In genomic region chr16:94143325-94143724, GRCm38 (mm10) we compare ENCODE assay signal across 10 mouse cellular contexts. TPM values are rescaled to one million over a fixed set of nuclear protein-coding genes. Genes with fewer than 3 reads are reported as not detected.
DNase-seq lines count a peak whose midpoint lies in the region; ATAC-seq and TF ChIP-seq lines count a peak whose summit lies in the region.
"Had no signal": no experiment of that assay in that cellular context is flagged by ENCODE, and none has a peak within 500 bp of the region (broad histone marks: within the 10 kb centered on the region; RNA-seq: fewer than 3 reads in every experiment).

No protein-coding gene starts in this region.

- no peak overlapping the region for H3K9ac ChIP-seq in forebrain, embryonic 16.5 days (replicated peaks; ENCODE audit: low read depth, low read length)
- no peak overlapping the region for H3K9ac ChIP-seq in midbrain, embryonic 15.5 days
- H3K9ac ChIP-seq: limb, embryonic 15.5 days had no signal

- 4% methylated on average over 10 of the region's 10 CpGs for WGBS in forebrain, embryonic 16.5 days
- 29% methylated on average over 10 of the region's 10 CpGs for WGBS in midbrain, embryonic 15.5 days

- H3K4me2 ChIP-seq in forebrain, embryonic 16.5 days (ENCODE audit: low read length): peak overlapping the region; percentile 16
- no peak overlapping the region for H3K4me2 ChIP-seq in midbrain, embryonic 15.5 days
- H3K4me2 ChIP-seq: limb, embryonic 15.5 days had no signal

- peak; percentile 14 to 46 for DNase-seq in adrenal gland, postnatal 36 days
- DNase-seq in adrenal gland, adult 18-20 months (ENCODE audit: low spot score in 2 of 2): no peak
- DNase-seq in layer of hippocampus, adult 2 months (ENCODE audit: low spot score in 2 of 2): no peak
- no peak for DNase-seq in layer of hippocampus, postnatal 10 days (ENCODE audit: low spot score in 2 of 2)
- DNase-seq in left cerebral cortex, adult 11 months (ENCODE audit: low spot score): no peak
- DNase-seq in thymus, postnatal 14 days: no peak
- DNase-seq: cerebellum, adult 8-10 months had no signal

- H3K4me3 ChIP-seq in layer of hippocampus, adult 2 months: peak overlapping the region; percentile 7; the same call in 1 of the 2 replicates
- no peak overlapping the region for H3K4me3 ChIP-seq in forebrain, embryonic 16.5 days (replicated peaks; ENCODE audit: low read length)
- no peak overlapping the region for H3K4me3 ChIP-seq in midbrain, embryonic 15.5 days
- H3K4me3 ChIP-seq: limb, embryonic 15.5 days had no signal

- ATAC-seq in forebrain, embryonic 16.5 days: peak; percentile 72
- 0 out of 2 replicates have a peak, but pooled peaks have one; percentile 14 for ATAC-seq in midbrain, embryonic 15.5 days (replicated peaks)

- H3K36me3 ChIP-seq in forebrain, embryonic 16.5 days (ENCODE audit: control insufficient read depth, insufficient read depth): no peaks in the 10 kb centered on the region
- H3K36me3 ChIP-seq in midbrain, embryonic 15.5 days (replicated peaks): no peaks in the 10 kb centered on the region

- no peak for TF ChIP-seq CTCF in layer of hippocampus, adult 2 months (conservative IDR thresholded peaks at IDR 0.05)

- no peaks in the 10 kb centered on the region for H3K27me3 ChIP-seq in forebrain, embryonic 16.5 days (replicated peaks; ENCODE audit: control insufficient read depth, insufficient read depth, low read length)
- H3K27me3 ChIP-seq in midbrain, embryonic 15.5 days (replicated peaks): peaks cover 19% of the 10 kb centered on the region

- no peaks in the 10 kb centered on the region for H3K9me3 ChIP-seq in forebrain, embryonic 16.5 days (ENCODE audit: control insufficient read depth, low read length)
- H3K9me3 ChIP-seq in midbrain, embryonic 15.5 days: no peaks in the 10 kb centered on the region
- H3K9me3 ChIP-seq: limb, embryonic 15.5 days had no signal

- 0 out of 2 replicates have a peak overlapping the region, but pooled peaks have one; percentile 28 for H3K27ac ChIP-seq in layer of hippocampus, adult 2 months
- no peak overlapping the region for H3K27ac ChIP-seq in forebrain, embryonic 16.5 days (ENCODE audit: low read length)
- H3K27ac ChIP-seq in midbrain, embryonic 15.5 days: no peak overlapping the region
- H3K27ac ChIP-seq: limb, embryonic 15.5 days had no signal

- peaks cover 18% of the 10 kb centered on the region for H3K4me1 ChIP-seq in forebrain, embryonic 16.5 days (replicated peaks; ENCODE audit: control insufficient read depth, insufficient read depth, low read length)
- peaks cover 13% of the 10 kb centered on the region for H3K4me1 ChIP-seq in midbrain, embryonic 15.5 days

RNA-seq across cellular contexts. Expression of gene Sim2, which starts 58.6 kb away (rescaled TPM):
- not detected for total RNA-seq in adrenal gland, postnatal 36 days (2021)
- not detected for total RNA-seq in adrenal gland, adult 18-20 months (2021)
- total RNA-seq in layer of hippocampus, adult 2 months (2021): under 1 TPM; 0.28 to 0.64 TPM
- under 1 TPM; 0.09 to 0.65 TPM for total RNA-seq in layer of hippocampus, postnatal 10 days (2021)
- 0.06 TPM in 1 of 2 replicates, not detected in the other for polyA plus RNA-seq in forebrain, embryonic 16.5 days (2015; fragmentation: Nextera tagmentation; extraction: Ambion mirVana)
- 0.06 and 0.25 TPM in 2 replicates for polyA plus RNA-seq in midbrain, embryonic 15.5 days (2015; fragmentation: Nextera tagmentation; extraction: Ambion mirVana)

Comparison
In these comparisons a context has a peak if more than half of its experiments do, and no peak if none do; other contexts are left out.
1. DNase-seq: peak in adrenal gland, postnatal 36 days (2 of 2); none in adrenal gland, adult 18-20 months (0 of 2), layer of hippocampus, adult 2 months (0 of 2), layer of hippocampus, postnatal 10 days (0 of 2), left cerebral cortex, adult 11 months (single experiment) and thymus, postnatal 14 days (single experiment).